Mouse (Mus musculus) embryonic facial prominence, embryonic 15.5 days (tissue): ENCODE results near the gene Smtn. TPM values are rescaled to one million over a fixed set of nuclear protein-coding genes. Genes with fewer than 3 reads are reported as not detected.
A peak's percentile ranks its signal among the peaks of the same experiment; 100 is the strongest.

ENCODE experiments used
- ATAC-seq: fragments of 200-750 bp; cut with Nextera tagmentation; 2 replicates; pipeline ENCODE4 v1.8.0; 2017; ENCODE audit warnings: low read depth, moderate TSS enrichment; ENCODE audit not compliant: insufficient number of reproducible peaks, low FRiP score, low TSS enrichment
- H3K27ac ChIP-seq: fragments of 300-500 bp; sonication (generic); replicated peaks from 2 replicates; pipeline ENCODE4 v1.5.1; 2015; ENCODE audit warnings: mild to moderate bottlenecking, inconsistent platforms
- H3K27me3 ChIP-seq: fragments of 300-500 bp; sonication (generic); 2 replicates; pipeline ENCODE4 v1.6.1; 2015; ENCODE audit warnings: inconsistent platforms
- H3K36me3 ChIP-seq: fragments of 300-500 bp; sonication (generic); 2 replicates; pipeline ENCODE4 v1.6.1; 2015; ENCODE audit warnings: mild to moderate bottlenecking, inconsistent platforms
- H3K4me1 ChIP-seq: fragments of 300-500 bp; sonication (generic); 2 replicates; pipeline ENCODE4 v1.6.1; 2015; ENCODE audit warnings: inconsistent platforms
- H3K4me2 ChIP-seq: fragments of 300-500 bp; sonication (generic); replicated peaks from 2 replicates; pipeline ENCODE4 v1.6.1; 2015; ENCODE audit warnings: mild to moderate bottlenecking, inconsistent platforms
- H3K4me3 ChIP-seq: fragments of 300-500 bp; sonication (generic); replicated peaks from 2 replicates; pipeline ENCODE4 v1.5.1; 2015; ENCODE audit warnings: mild to moderate bottlenecking, inconsistent platforms
- H3K9ac ChIP-seq: fragments of 300-500 bp; sonication (generic); 2 replicates; pipeline ENCODE4 v1.6.1; 2015; ENCODE audit warnings: inconsistent platforms
- H3K9me3 ChIP-seq: fragments of 300-500 bp; sonication (generic); replicated peaks from 2 replicates; pipeline ENCODE4 v1.6.1; 2016; ENCODE audit warnings: inconsistent platforms
- whole genome bisulfite sequencing: fragments of 180-500 bp; shearing (Covaris S2); methylation state at CpG from one replicate; pipeline ENCODE4 v1.1.7; 2015; 5-methylcytosine and 5-hydroxymethylcytosine counted together
- polyA plus RNA-seq: library from polyadenylated mRNA; unstranded; fragments of >200 nt; fragmentation: Nextera tagmentation; extraction: Ambion mirVana; gene quantifications from 2 replicates; pipeline ENCODE4 v1.2.1, GENCODE M21; 2015

Smtn gene
- polyA plus RNA-seq, 1 experiment from 2014 or later = 89.2 TPM

- Histone ChIP-seq H3K4me1 (0 out of 2 replicates have a peak, but pooled peaks cover 3% of the 10 kb centered on the region), H3K36me3 (no peaks in the 10 kb centered on the region), H3K27me3 (no peaks in the 10 kb centered on the region), H3K27ac (no peak overlapping the region), H3K4me3 (no peak overlapping the region), H3K9me3 (no peaks in the 10 kb centered on the region), H3K4me2 (no peak overlapping the region), H3K9ac (no peak overlapping the region)
- 88% methylated on average over 6 of the region's 6 CpGs for WGBS
- ATAC-seq = no peak
Observed at GRCm38 (mm10) chr11:3572181-3572580, 31.8 kb upstream of the Smtn start.

- WGBS = 80% methylated on average over 8 of the region's 8 CpGs
- Histone ChIP-seq H3K27me3 (no peaks in the 10 kb centered on the region), H3K4me1 (0 out of 2 replicates have a peak, but pooled peaks cover 3% of the 10 kb centered on the region), H3K9me3 (no peaks in the 10 kb centered on the region), H3K36me3 (no peaks in the 10 kb centered on the region), H3K27ac (no peak overlapping the region), H3K4me3 (no peak overlapping the region), H3K4me2 (no peak overlapping the region), H3K9ac (no peak overlapping the region)
- ATAC-seq = no peak
Observed at GRCm38 (mm10) chr11:3570321-3570720, 29.9 kb upstream of the Smtn start.

- 73% methylated on average over 1 of the region's 1 CpGs for WGBS
- no peaks in the 10 kb centered on the region for H3K36me3 ChIP-seq
- ATAC-seq = no peak
Observed at GRCm38 (mm10) chr11:3567896-3568295, 27.5 kb upstream of the Smtn start.

GRCm38 (mm10) chr11:3566018-3566417, 25.6 kb upstream of the Smtn start:
- ATAC-seq = no peak
- Histone ChIP-seq H3K4me1 (peaks cover 6% of the 10 kb centered on the region; the same call in 1 of the 2 replicates), H3K9ac (no peak overlapping the region), H3K36me3 (no peaks in the 10 kb centered on the region), H3K27ac (no peak overlapping the region), H3K4me2 (no peak overlapping the region), H3K27me3 (no peaks in the 10 kb centered on the region), H3K9me3 (no peaks in the 10 kb centered on the region), H3K4me3 (no peak overlapping the region)
- 74% methylated on average over 4 of the region's 4 CpGs for WGBS

More at GRCm38 (mm10) chr11:3567896-3568295, 27.5 kb upstream of the Smtn start:
- Histone ChIP-seq H3K27me3 (no peaks in the 10 kb centered on the region), H3K4me3 (no peak overlapping the region), H3K9me3 (no peaks in the 10 kb centered on the region), H3K4me2 (no peak overlapping the region), H3K4me1 (peaks cover 6% of the 10 kb centered on the region; the same call in 1 of the 2 replicates), H3K27ac (no peak overlapping the region), H3K9ac (no peak overlapping the region)

GRCm38 (mm10) chr11:3564451-3564850, 24.0 kb upstream of the Smtn start:
- no peak for ATAC-seq
- 29% methylated on average over 7 of the region's 7 CpGs for WGBS
- Histone ChIP-seq H3K27me3 (no peaks in the 10 kb centered on the region), H3K4me3 (no peak overlapping the region), H3K9ac (no peak overlapping the region), H3K4me1 (peaks cover 6% of the 10 kb centered on the region; the same call in 1 of the 2 replicates), H3K27ac (no peak overlapping the region), H3K4me2 (no peak overlapping the region), H3K9me3 (no peaks in the 10 kb centered on the region), H3K36me3 (no peaks in the 10 kb centered on the region)

GRCm38 (mm10) chr11:3563853-3564252, 23.4 kb upstream of the Smtn start:
- H3K4me1 ChIP-seq = peaks cover 6% of the 10 kb centered on the region; the same call in 1 of the 2 replicates
- H3K27me3 ChIP-seq = no peaks in the 10 kb centered on the region
- no peaks in the 10 kb centered on the region for H3K36me3 ChIP-seq
- H3K4me3 ChIP-seq = no peak overlapping the region
- 86% methylated on average over 6 of the region's 6 CpGs for WGBS
- no peak overlapping the region for H3K9ac ChIP-seq
- no peak overlapping the region for H3K4me2 ChIP-seq
- no peak for ATAC-seq
- no peaks in the 10 kb centered on the region for H3K9me3 ChIP-seq
- no peak overlapping the region for H3K27ac ChIP-seq

- Histone ChIP-seq H3K27ac (no peak overlapping the region), H3K36me3 (no peaks in the 10 kb centered on the region), H3K4me1 (peaks cover 6% of the 10 kb centered on the region; the same call in 1 of the 2 replicates), H3K4me3 (no peak overlapping the region), H3K27me3 (no peaks in the 10 kb centered on the region), H3K9ac (no peak overlapping the region), H3K9me3 (no peaks in the 10 kb centered on the region), H3K4me2 (no peak overlapping the region)
- WGBS = 55% methylated on average over 5 of the region's 5 CpGs
- no peak for ATAC-seq
Observed at GRCm38 (mm10) chr11:3560202-3560601, 19.8 kb upstream of the Smtn start.

- WGBS = 63% methylated on average over 3 of the region's 3 CpGs
- ATAC-seq = no peak
- no peak overlapping the region for H3K4me2 ChIP-seq
- no peaks in the 10 kb centered on the region for H3K36me3 ChIP-seq
- no peak overlapping the region for H3K27ac ChIP-seq
- no peaks in the 10 kb centered on the region for H3K27me3 ChIP-seq
- no peaks in the 10 kb centered on the region for H3K4me1 ChIP-seq
- no peak overlapping the region for H3K4me3 ChIP-seq
- no peaks in the 10 kb centered on the region for H3K9me3 ChIP-seq
- no peak overlapping the region for H3K9ac ChIP-seq
Observed at GRCm38 (mm10) chr11:3557852-3558251, 17.4 kb upstream of the Smtn start.

GRCm38 (mm10) chr11:3554976-3555375, 14.6 kb upstream of the Smtn start:
- no peaks in the 10 kb centered on the region for H3K9me3 ChIP-seq
- WGBS = 63% methylated on average over 4 of the region's 4 CpGs
- H3K4me3 ChIP-seq = no peak overlapping the region
- no peak overlapping the region for H3K4me2 ChIP-seq
- H3K27ac ChIP-seq = no peak overlapping the region
- H3K9ac ChIP-seq = no peak overlapping the region
- ATAC-seq = no peak
- H3K36me3 ChIP-seq = no peaks in the 10 kb centered on the region
- no peaks in the 10 kb centered on the region for H3K4me1 ChIP-seq
- H3K27me3 ChIP-seq = no peaks in the 10 kb centered on the region

GRCm38 (mm10) chr11:3549791-3550190, 9.4 kb upstream of the Smtn start:
- no peak for ATAC-seq
- Histone ChIP-seq H3K4me1 (peaks cover 8% of the 10 kb centered on the region), H3K9ac (no peak overlapping the region), H3K4me3 (no peak overlapping the region), H3K27ac (no peak overlapping the region), H3K4me2 (no peak overlapping the region), H3K36me3 (no peaks in the 10 kb centered on the region), H3K27me3 (no peaks in the 10 kb centered on the region), H3K9me3 (no peaks in the 10 kb centered on the region)
- WGBS = 73% methylated on average over 5 of the region's 5 CpGs

GRCm38 (mm10) chr11:3548564-3549295, 8.3 kb upstream of the Smtn start:
- no peak overlapping the region for H3K4me2 ChIP-seq
- ATAC-seq = no peak
- H3K9ac ChIP-seq = no peak overlapping the region
- H3K27me3 ChIP-seq = no peaks in the 10 kb centered on the region
- no peak overlapping the region for H3K4me3 ChIP-seq
- no peaks in the 10 kb centered on the region for H3K36me3 ChIP-seq
- H3K9me3 ChIP-seq = 0 out of 2 replicates have a peak, but pooled peaks cover 5% of the 10 kb centered on the region
- WGBS = 69% methylated on average over 3 of the region's 3 CpGs
- no peak overlapping the region for H3K27ac ChIP-seq
- H3K4me1 ChIP-seq = peaks cover 8% of the 10 kb centered on the region

- H3K27ac ChIP-seq = no peak overlapping the region
- ATAC-seq = 0 out of 2 replicates have a peak, but pooled peaks have one; percentile 71
- 34% methylated on average over 6 of the region's 6 CpGs for WGBS
Observed at GRCm38 (mm10) chr11:3547969-3548368, 7.6 kb upstream of the Smtn start.

More at GRCm38 (mm10) chr11:3547969-3548368, 7.6 kb upstream of the Smtn start:
- no peak overlapping the region for H3K4me3 ChIP-seq
- H3K4me2 ChIP-seq = no peak overlapping the region
- peaks cover 15% of the 10 kb centered on the region for H3K4me1 ChIP-seq
- H3K36me3 ChIP-seq = no peaks in the 10 kb centered on the region
- H3K9me3 ChIP-seq = 0 out of 2 replicates have a peak, but pooled peaks cover 5% of the 10 kb centered on the region
- H3K9ac ChIP-seq = no peak overlapping the region
- H3K27me3 ChIP-seq = no peaks in the 10 kb centered on the region
